Mouse (Mus musculus): ENCODE measurements around the gene 3110082J24Rik. TPM values are rescaled to one million over a fixed set of nuclear protein-coding genes. Genes with fewer than 3 reads are reported as not detected.

3110082J24Rik gene
- not detected in 2 replicates for polyA plus RNA-seq (2015; fragmentation: Nextera tagmentation; extraction: Ambion mirVana)

GRCm38 (mm10) chr5:30105668-30106300, at the start of gene 3110082J24Rik:
TSS of gene 3110082J24Rik (minus strand) at chr5:30106086.
- no peak for ATAC-seq (replicated peaks; ENCODE audit: low FRiP score)
- Histone ChIP-seq H3K4me3 (replicated peaks) (peak within 1 kb of the TSS; percentile 50), H3K4me2 (peak within 1 kb of the TSS; percentile 95), H3K9me3 (replicated peaks) (no peaks in the 10 kb centered on the region), H3K27ac (no peak within 1 kb of the TSS), H3K9ac (peak within 1 kb of the TSS; percentile 35), H3K27me3 (peaks cover 61% of the 10 kb centered on the region), H3K4me1 (peaks cover 55% of the 10 kb centered on the region), H3K36me3 (no peaks in the 10 kb centered on the region)
- WGBS, result 2% methylated on average over 29 of the region's 29 CpGs

- H3K27ac ChIP-seq, result peak overlapping the region; percentile 93
- no peaks in the 10 kb centered on the region for H3K36me3 ChIP-seq
- H3K4me1 ChIP-seq, result peaks cover 22% of the 10 kb centered on the region
- no peaks in the 10 kb centered on the region for H3K27me3 ChIP-seq
- H3K4me3 ChIP-seq (replicated peaks), result peak overlapping the region; percentile 98
- ATAC-seq (replicated peaks; ENCODE audit: low FRiP score), result peak; percentile 55
- under 1% methylated on average over 31 of the region's 31 CpGs for WGBS
- no peaks in the 10 kb centered on the region for H3K9me3 ChIP-seq (replicated peaks)
- peak overlapping the region; percentile 65 for H3K4me2 ChIP-seq
- peak overlapping the region; percentile 92 for H3K9ac ChIP-seq
Observed at GRCm38 (mm10) chr5:30155395-30155792, 49.5 kb upstream of the 3110082J24Rik start.

GRCm38 (mm10) chr5:30154474-30155394, 48.8 kb upstream of the 3110082J24Rik start, which contains the start of the genes Hadha and Hadhb:
TSS of gene Hadha (minus strand) at chr5:30155162.
TSS of gene Hadhb (plus strand) at chr5:30155248.
- under 1% methylated on average over 53 of the region's 53 CpGs for WGBS
- peak; percentile 92 for ATAC-seq (replicated peaks; ENCODE audit: low FRiP score)
- Histone ChIP-seq H3K4me1 (peaks cover 22% of the 10 kb centered on the region), H3K9ac (peak within 1 kb of the TSS; percentile 92), H3K4me3 (replicated peaks) (peak within 1 kb of the TSS; percentile 98), H3K27ac (peak within 1 kb of the TSS; percentile 93), H3K9me3 (replicated peaks) (no peaks in the 10 kb centered on the region), H3K4me2 (peak within 1 kb of the TSS; percentile 65), H3K36me3 (0 out of 2 replicates have a peak, but pooled peaks cover 2% of the 10 kb centered on the region), H3K27me3 (no peaks in the 10 kb centered on the region)

- Histone ChIP-seq H3K27ac (peak overlapping the region; percentile 93; the same call in 1 of the 2 replicates), H3K27me3 (no peaks in the 10 kb centered on the region), H3K9me3 (replicated peaks) (no peaks in the 10 kb centered on the region), H3K4me2 (peak overlapping the region; percentile 65), H3K4me1 (peaks cover 22% of the 10 kb centered on the region), H3K36me3 (peaks cover 7% of the 10 kb centered on the region), H3K4me3 (replicated peaks) (peak overlapping the region; percentile 98), H3K9ac (peak overlapping the region; percentile 92)
- ATAC-seq (replicated peaks; ENCODE audit: low FRiP score), result no peak
- WGBS, result 22% methylated on average over 4 of the region's 4 CpGs
Observed at GRCm38 (mm10) chr5:30154013-30154412, 48.1 kb upstream of the 3110082J24Rik start.

GRCm38 (mm10) chr5:30153222-30153621, 47.3 kb upstream of the 3110082J24Rik start:
- Histone ChIP-seq H3K36me3 (peaks cover 10% of the 10 kb centered on the region), H3K4me2 (peak overlapping the region; percentile 30; the same call in 1 of the 2 replicates), H3K9me3 (replicated peaks) (no peaks in the 10 kb centered on the region), H3K27me3 (no peaks in the 10 kb centered on the region), H3K27ac (no peak overlapping the region), H3K4me3 (replicated peaks) (no peak overlapping the region), H3K4me1 (peaks cover 22% of the 10 kb centered on the region), H3K9ac (no peak overlapping the region)
- WGBS, result 94% methylated on average over 2 of the region's 2 CpGs
- no peak for ATAC-seq (replicated peaks; ENCODE audit: low FRiP score)

GRCm38 (mm10) chr5:30152413-30152812, 46.5 kb upstream of the 3110082J24Rik start:
- Histone ChIP-seq H3K27ac (no peak overlapping the region), H3K4me1 (peaks cover 22% of the 10 kb centered on the region), H3K9ac (no peak overlapping the region), H3K4me2 (no peak overlapping the region), H3K9me3 (replicated peaks) (no peaks in the 10 kb centered on the region), H3K27me3 (no peaks in the 10 kb centered on the region), H3K36me3 (peaks cover 10% of the 10 kb centered on the region), H3K4me3 (replicated peaks) (no peak overlapping the region)
- no peak for ATAC-seq (replicated peaks; ENCODE audit: low FRiP score)
- 75% methylated on average over 1 of the region's 1 CpGs for WGBS

GRCm38 (mm10) chr5:30152007-30152406, 46.1 kb upstream of the 3110082J24Rik start:
- ATAC-seq (replicated peaks; ENCODE audit: low FRiP score), result no peak

GRCm38 (mm10) chr5:30148133-30148920, 42.4 kb upstream of the 3110082J24Rik start:
- WGBS, result 83% methylated on average over 5 of the region's 5 CpGs
- no peak overlapping the region for H3K27ac ChIP-seq
- no peak overlapping the region for H3K4me3 ChIP-seq (replicated peaks)
- peaks cover 10% of the 10 kb centered on the region; the same call in 1 of the 2 replicates for H3K4me1 ChIP-seq
- no peak for ATAC-seq (replicated peaks; ENCODE audit: low FRiP score)
- H3K4me2 ChIP-seq, result no peak overlapping the region
- H3K36me3 ChIP-seq, result peaks cover 46% of the 10 kb centered on the region
- H3K9me3 ChIP-seq (replicated peaks), result no peaks in the 10 kb centered on the region
- no peaks in the 10 kb centered on the region for H3K27me3 ChIP-seq
- no peak overlapping the region for H3K9ac ChIP-seq

More at GRCm38 (mm10) chr5:30152007-30152406, 46.1 kb upstream of the 3110082J24Rik start:
- Histone ChIP-seq H3K36me3 (peaks cover 12% of the 10 kb centered on the region), H3K4me2 (no peak overlapping the region), H3K9me3 (replicated peaks) (no peaks in the 10 kb centered on the region), H3K27me3 (no peaks in the 10 kb centered on the region), H3K4me3 (replicated peaks) (no peak overlapping the region), H3K27ac (no peak overlapping the region), H3K4me1 (peaks cover 22% of the 10 kb centered on the region), H3K9ac (no peak overlapping the region)
- 71% methylated on average over 4 of the region's 4 CpGs for WGBS

- Histone ChIP-seq H3K9ac (no peak overlapping the region), H3K9me3 (replicated peaks) (no peaks in the 10 kb centered on the region), H3K27me3 (no peaks in the 10 kb centered on the region), H3K27ac (no peak overlapping the region), H3K36me3 (peaks cover 64% of the 10 kb centered on the region), H3K4me3 (replicated peaks) (no peak overlapping the region), H3K4me2 (no peak overlapping the region), H3K4me1 (0 out of 2 replicates have a peak, but pooled peaks cover 5% of the 10 kb centered on the region)
- WGBS, result 93% methylated on average over 6 of the region's 6 CpGs
- no peak for ATAC-seq (replicated peaks; ENCODE audit: low FRiP score)
Observed at GRCm38 (mm10) chr5:30146526-30146925, 40.6 kb upstream of the 3110082J24Rik start.

- Histone ChIP-seq H3K4me1 (no peaks in the 10 kb centered on the region), H3K9ac (no peak overlapping the region), H3K4me3 (replicated peaks) (no peak overlapping the region), H3K27me3 (no peaks in the 10 kb centered on the region), H3K27ac (no peak overlapping the region), H3K4me2 (no peak overlapping the region), H3K9me3 (replicated peaks) (no peaks in the 10 kb centered on the region), H3K36me3 (peaks cover 88% of the 10 kb centered on the region)
- 89% methylated on average over 4 of the region's 4 CpGs for WGBS
- ATAC-seq (replicated peaks; ENCODE audit: low FRiP score), result no peak
Observed at GRCm38 (mm10) chr5:30138193-30138592, 32.3 kb upstream of the 3110082J24Rik start.

GRCm38 (mm10) chr5:30137271-30137670, 31.4 kb upstream of the 3110082J24Rik start:
- ATAC-seq (replicated peaks; ENCODE audit: low FRiP score), result no peak
- 97% methylated on average over 9 of the region's 9 CpGs for WGBS
- H3K27ac ChIP-seq, result no peak overlapping the region
- no peak overlapping the region for H3K4me2 ChIP-seq
- no peaks in the 10 kb centered on the region for H3K9me3 ChIP-seq (replicated peaks)
- no peaks in the 10 kb centered on the region for H3K4me1 ChIP-seq
- no peak overlapping the region for H3K9ac ChIP-seq
- H3K27me3 ChIP-seq, result no peaks in the 10 kb centered on the region
- no peak overlapping the region for H3K4me3 ChIP-seq (replicated peaks)
- peaks cover 88% of the 10 kb centered on the region for H3K36me3 ChIP-seq

All from kidney, embryonic 15.5 days (tissue).